7 mouse cellular contexts compared by ENCODE assay signal in genomic region chr4:46130221-46130620, GRCm38 (mm10). TPM values are rescaled to one million over a fixed set of nuclear protein-coding genes. Genes with fewer than 3 reads are reported as not detected.
A peak's percentile ranks its signal among the peaks of the same experiment; 100 is the strongest.
DNase-seq lines count a peak whose midpoint lies in the region; ATAC-seq and TF ChIP-seq lines count a peak whose summit lies in the region.

No protein-coding gene starts in this region.

- no peak overlapping the region for H3K4me3 ChIP-seq in intestine, postnatal 0 days (ENCODE audit: low read depth, low read length)
- no peak overlapping the region for H3K4me3 ChIP-seq in intestine, embryonic 15.5 days (replicated peaks)
- H3K4me3 ChIP-seq in kidney, postnatal 0 days (replicated peaks; ENCODE audit: low read depth, low read length) = no peak overlapping the region

- H3K4me1 ChIP-seq in intestine, postnatal 0 days (replicated peaks; ENCODE audit: control insufficient read depth, insufficient read depth, low read length) = no peaks in the 10 kb centered on the region
- H3K4me1 ChIP-seq in intestine, embryonic 15.5 days (replicated peaks) = no peaks in the 10 kb centered on the region
- H3K4me1 ChIP-seq in kidney, postnatal 0 days (replicated peaks; ENCODE audit: insufficient read depth, low read length) = 0 out of 2 replicates have a peak, but pooled peaks cover 5% of the 10 kb centered on the region

- H3K36me3 ChIP-seq in intestine, postnatal 0 days (ENCODE audit: control insufficient read depth, insufficient read depth) = peaks cover 73% of the 10 kb centered on the region
- peaks cover 38% of the 10 kb centered on the region for H3K36me3 ChIP-seq in intestine, embryonic 15.5 days
- H3K36me3 ChIP-seq in kidney, postnatal 0 days (ENCODE audit: insufficient read depth, low read length) = peaks cover 24% of the 10 kb centered on the region

- TF ChIP-seq CTCF in intestine, postnatal 0 days (IDR thresholded peaks at IDR 0.05; ENCODE audit: low read depth) = peak; percentile 86
- TF ChIP-seq CTCF in kidney, postnatal 0 days (IDR thresholded peaks at IDR 0.05; ENCODE audit: low read depth) = peak; percentile 78

- 64% methylated on average over 3 of the region's 3 CpGs for WGBS in intestine, postnatal 0 days
- 82% methylated on average over 3 of the region's 3 CpGs for WGBS in intestine, embryonic 15.5 days
- WGBS in kidney, postnatal 0 days = 78% methylated on average over 3 of the region's 3 CpGs

- no peak overlapping the region for H3K27ac ChIP-seq in intestine, postnatal 0 days (ENCODE audit: low read depth, low read length)
- H3K27ac ChIP-seq in intestine, embryonic 15.5 days = no peak overlapping the region
- H3K27ac ChIP-seq in kidney, postnatal 0 days = no peak overlapping the region

- no peak for ATAC-seq in intestine, postnatal 0 days
- no peak for ATAC-seq in intestine, embryonic 15.5 days
- ATAC-seq in kidney, postnatal 0 days (replicated peaks; ENCODE audit: low FRiP score, low read depth) = no peak

- no peak overlapping the region for H3K4me2 ChIP-seq in intestine, postnatal 0 days (replicated peaks; ENCODE audit: low read depth)
- no peak overlapping the region for H3K4me2 ChIP-seq in intestine, embryonic 15.5 days (replicated peaks)
- H3K4me2 ChIP-seq in kidney, postnatal 0 days (ENCODE audit: low read length) = no peak overlapping the region

- no peak overlapping the region for H3K9ac ChIP-seq in intestine, postnatal 0 days (ENCODE audit: low read depth, low read length)
- H3K9ac ChIP-seq in intestine, embryonic 15.5 days = no peak overlapping the region
- no peak overlapping the region for H3K9ac ChIP-seq in kidney, postnatal 0 days (ENCODE audit: low read depth, low read length)

- peak; percentile 62 for DNase-seq in CD4-positive helper T cell, adult 2 months (ENCODE audit: low read depth, low spot score)
- peak; percentile 43 for DNase-seq in Muller cell, postnatal 12 days (ENCODE audit: inconsistent ontology term)
- DNase-seq in embryo, embryonic 10.5 days (ENCODE audit: low spot score) = peak; percentile 76
- peak; percentile 54 for DNase-seq in kidney, postnatal 0 days (ENCODE audit: low spot score)
- DNase-seq in natural killer cell, adult 2 months (ENCODE audit: low spot score in 2 of 2) = peak; percentile 13 to 47

- H3K9me3 ChIP-seq in intestine, postnatal 0 days (ENCODE audit: control insufficient read depth) = no peaks in the 10 kb centered on the region
- H3K9me3 ChIP-seq in intestine, embryonic 15.5 days = no peaks in the 10 kb centered on the region
- no peaks in the 10 kb centered on the region for H3K9me3 ChIP-seq in kidney, postnatal 0 days (replicated peaks; ENCODE audit: low read length)

- H3K27me3 ChIP-seq in intestine, postnatal 0 days (replicated peaks; ENCODE audit: control insufficient read depth, insufficient read depth, low read length) = no peaks in the 10 kb centered on the region
- no peaks in the 10 kb centered on the region for H3K27me3 ChIP-seq in intestine, embryonic 15.5 days (replicated peaks)
- H3K27me3 ChIP-seq in kidney, postnatal 0 days (ENCODE audit: insufficient read depth, low read length) = no peaks in the 10 kb centered on the region

RNA-seq across cellular contexts. Expression of gene Ncbp1, which starts 8.2 kb away (rescaled TPM):
- 21.1 and 21.7 TPM in 2 replicates for polyA plus RNA-seq in intestine, postnatal 0 days (2015; fragmentation: Nextera tagmentation; extraction: Ambion mirVana)
- polyA plus RNA-seq in intestine, embryonic 15.5 days (2015; fragmentation: Nextera tagmentation; extraction: Ambion mirVana) = 65.6 and 66.8 TPM in 2 replicates
- 48.2 and 53.9 TPM in 2 replicates for polyA plus RNA-seq in kidney, postnatal 0 days (2015; fragmentation: Nextera tagmentation; extraction: Ambion mirVana)

RNA-seq across cellular contexts. Expression of gene Tstd2, which starts 8.3 kb away (rescaled TPM):
- polyA plus RNA-seq in intestine, postnatal 0 days (2015; fragmentation: Nextera tagmentation; extraction: Ambion mirVana) = 10.4 and 13.9 TPM in 2 replicates
- polyA plus RNA-seq in intestine, embryonic 15.5 days (2015; fragmentation: Nextera tagmentation; extraction: Ambion mirVana) = 29.3 and 30.9 TPM in 2 replicates
- 23.5 and 25.7 TPM in 2 replicates for polyA plus RNA-seq in kidney, postnatal 0 days (2015; fragmentation: Nextera tagmentation; extraction: Ambion mirVana)
